Mouse (Mus musculus) heart, adult 9 months (tissue): ENCODE measurements around the gene Olfr560.
A peak's percentile ranks its signal among the peaks of the same experiment; 100 is the strongest.

Experiments
- DNase-seq, 2 experiments: peaks; one replicate each; pipeline ENCODE4 v3.0.0; 2022; ENCODE audit warnings: low spot score in 2 of 2

The Olfr560 gene

GRCm38 (mm10) chr7:102759266-102759665 is at the start of gene Olfr560, which contains the start of gene Olfr78:
Gene Olfr560, minus strand, starts transcription at chr7:102759366.
Gene Olfr78, minus strand, starts transcription at chr7:102759471.
- no peak for DNase-seq

- DNase-seq: no peak
Observed at GRCm38 (mm10) chr7:102803180-102803579, 44.0 kb upstream of the Olfr560 start, which contains the start of gene Olfr564. Gene Olfr564, plus strand, starts transcription at chr7:102803480.

GRCm38 (mm10) chr7:102770921-102771320 is 11.8 kb upstream of the Olfr560 start, which contains the start of gene Olfr561:
Gene Olfr561, plus strand, starts transcription at chr7:102771221.
- no peak for DNase-seq

- DNase-seq: no peak
Observed at GRCm38 (mm10) chr7:102752086-102752485, 7.1 kb downstream of the Olfr560 start.

- DNase-seq: peak in 1 of 2 experiments; percentile 10
Observed at GRCm38 (mm10) chr7:102737705-102738104, 21.5 kb downstream of the Olfr560 start.

GRCm38 (mm10) chr7:102733793-102734192 is 25.4 kb downstream of the Olfr560 start:
- no peak for DNase-seq

- no peak for DNase-seq
Observed at GRCm38 (mm10) chr7:102727391-102727790, 31.8 kb downstream of the Olfr560 start, which contains the start of gene Olfr559. Gene Olfr559, minus strand, starts transcription at chr7:102727491.

GRCm38 (mm10) chr7:102718970-102719369 is 40.2 kb downstream of the Olfr560 start, which contains the start of gene Olfr33:
Gene Olfr33, minus strand, starts transcription at chr7:102719070.
- no peak for DNase-seq

- no peak for DNase-seq
Observed at GRCm38 (mm10) chr7:102701915-102702314, 57.3 kb downstream of the Olfr560 start, which contains the start of gene Olfr558. Gene Olfr558, plus strand, starts transcription at chr7:102702215.
